Mouse (Mus musculus): ENCODE measurements at regions not wholly inside any gene's neighbourhood (a gene's known extent, or its start where the extent isn't known, plus 50 kb on each side); places are given as distances from the start of the nearest gene placed in this dataset.
A peak's percentile ranks its signal among the peaks of the same experiment; 100 is the strongest.

DNA sequence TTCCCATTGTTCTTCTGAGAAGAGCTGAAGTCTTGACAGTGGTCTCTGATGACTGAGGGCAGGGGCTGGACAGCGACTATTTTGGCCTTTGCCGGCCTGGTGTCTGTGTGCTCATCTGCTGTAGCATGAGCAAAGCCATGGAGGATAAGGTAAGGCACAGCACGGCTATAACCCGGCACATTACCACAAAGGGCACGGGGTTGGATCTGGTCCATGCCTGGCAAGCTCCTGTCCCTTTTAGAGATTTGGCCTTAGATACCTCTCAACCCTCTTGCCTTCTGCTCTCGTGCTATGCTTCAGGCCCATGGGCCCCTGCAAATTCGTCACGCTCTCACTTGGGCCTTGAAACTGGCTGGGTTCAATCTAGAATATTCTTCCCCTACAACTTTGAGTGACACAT lies 379.0 kb downstream of the Slc4a3 start:
- Histone ChIP-seq H3K9ac (ENCODE audit: insufficient read depth, low read depth) (no peak overlapping the region), H3K27ac (ENCODE audit: insufficient read depth, low read depth) (no peak overlapping the region), H3K79me2 (replicated peaks; ENCODE audit: control insufficient read depth, extremely low read depth, insufficient read depth, poor library complexity, severe bottlenecking) (no peaks in the 10 kb centered on the region), H3K27me3 (replicated peaks) (no peaks in the 10 kb centered on the region), H3K4me1 (ENCODE audit: control insufficient read depth in 1 of 2, insufficient read depth in 2 of 2) (no peaks in the 10 kb centered on the region), H3K4me3 (replicated peaks in 1 of 3; ENCODE audit: low read depth in 2 of 3, low read length in 2 of 3, poor library complexity in 1 of 3) (no peak overlapping the region), H3K36me3 (replicated peaks in 1 of 2; ENCODE audit: control insufficient read depth in 1 of 2, insufficient read depth in 1 of 2, low read length in 1 of 2) (no peaks in the 10 kb centered on the region), H3K9me3 (replicated peaks; ENCODE audit: low read length) (no peaks in the 10 kb centered on the region), H3K4me2 (ENCODE audit: insufficient read depth, low read depth, poor library complexity, severe bottlenecking) (no peak overlapping the region)
- in situ Hi-C loops (cut with MboI; ENCODE audit: low pct_ligation_motif_present, low pct_unique_long_range_greater_than_20kb, low sequenced_read_pairs): no loop called here
- TF ChIP-seq JUN (IDR thresholded peaks at IDR 0.05; ENCODE audit: insufficient read depth, low read depth, low read length): no peak
- no peak for TF ChIP-seq RAD21 (IDR thresholded peaks at IDR 0.05; ENCODE audit: low read depth, low read length)
- TF ChIP-seq ZMIZ1 (IDR thresholded peaks at IDR 0.05; ENCODE audit: low read depth, low read length): no peak
- no peak for TF ChIP-seq PAX5 (IDR thresholded peaks at IDR 0.05; ENCODE audit: low read length)
- TF ChIP-seq TCF12 (IDR thresholded peaks at IDR 0.05; ENCODE audit: low read depth, low read length): no peak
- no peak for TF ChIP-seq MAX (IDR thresholded peaks at IDR 0.05; ENCODE audit: low read length)
- no peak for TF ChIP-seq ZNF384 (IDR thresholded peaks at IDR 0.05; ENCODE audit: low read depth, low read length)
- TF ChIP-seq TBP (conservative IDR thresholded peaks at IDR 0.05; ENCODE audit: low read depth, low read length): no peak
- no peak for TF ChIP-seq MYC (IDR thresholded peaks at IDR 0.05; ENCODE audit: low read depth, low read length)
- TF ChIP-seq SMC3 (IDR thresholded peaks at IDR 0.05; ENCODE audit: low read depth, low read length): no peak
- no peak for TF ChIP-seq KAT2A (IDR thresholded peaks at IDR 0.05; ENCODE audit: insufficient replicate concordance, low read length)
- TF ChIP-seq UBTF (IDR thresholded peaks at IDR 0.05; ENCODE audit: low read depth, low read length): no peak
- no peak for DNase-seq (ENCODE audit: extremely low read depth)
- dilution Hi-C loops (cut with MboI; ENCODE audit: extremely low pct_ligation_motif_present, extremely low pct_unique_long_range_greater_than_20kb, low sequenced_read_pairs): no loop called here

DNA sequence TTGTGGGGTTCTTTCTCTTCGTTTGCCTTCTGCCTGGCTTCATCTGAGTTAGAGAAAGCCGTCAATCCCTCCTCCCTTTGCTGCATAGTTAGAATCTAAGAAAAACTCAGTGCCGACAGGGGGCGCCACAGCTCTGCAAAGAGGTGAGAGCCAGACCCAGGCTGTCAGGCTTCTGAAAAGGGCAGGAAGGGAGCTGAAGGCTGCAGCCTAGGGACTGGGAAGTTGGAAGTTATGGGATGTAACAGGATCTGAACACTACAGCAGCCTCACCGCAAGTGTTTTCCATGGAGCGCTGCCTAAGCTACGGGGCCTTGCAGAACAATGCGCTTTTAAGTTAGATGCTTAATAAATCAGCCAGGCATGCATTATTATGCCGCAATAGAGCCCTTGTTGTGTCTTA lies 379.7 kb downstream of the Slc4a3 start:
- no peaks in the 10 kb centered on the region for H3K4me1 ChIP-seq (ENCODE audit: control insufficient read depth in 1 of 2, insufficient read depth in 2 of 2)
- TF ChIP-seq RAD21 (IDR thresholded peaks at IDR 0.05; ENCODE audit: low read depth, low read length) (peak; percentile 49), MXI1 (IDR thresholded peaks at IDR 0.05; ENCODE audit: low read depth, low read length) (no peak), TCF12 (IDR thresholded peaks at IDR 0.05; ENCODE audit: low read depth, low read length) (no peak), SMC3 (IDR thresholded peaks at IDR 0.05; ENCODE audit: low read depth, low read length) (peak; percentile 12; the same call in 1 of the 2 replicates), ETS1 (conservative IDR thresholded peaks at IDR 0.05; ENCODE audit: low read depth, low read length) (no peak), NELFE (IDR thresholded peaks at IDR 0.05; ENCODE audit: low read depth, low read length) (no peak), USF1 (IDR thresholded peaks at IDR 0.05; ENCODE audit: low read depth, low read length) (no peak), USF2 (conservative IDR thresholded peaks at IDR 0.05; ENCODE audit: low read depth, low read length) (no peak), JUN (IDR thresholded peaks at IDR 0.05; ENCODE audit: insufficient read depth, low read depth, low read length) (no peak), CTCF (conservative IDR thresholded peaks at IDR 0.05 in 1 of 2, IDR thresholded peaks at IDR 0.05 in 1 of 2; ENCODE audit: low read depth in 2 of 2, low read length in 2 of 2) (peak; percentile 21 to 32; a peak in 2 of 4 replicates)
- no peaks in the 10 kb centered on the region for H3K36me3 ChIP-seq (replicated peaks in 1 of 2; ENCODE audit: control insufficient read depth in 1 of 2, insufficient read depth in 1 of 2, low read length in 1 of 2)
- H3K4me3 ChIP-seq (replicated peaks in 1 of 3; ENCODE audit: low read depth in 2 of 3, low read length in 2 of 3, poor library complexity in 1 of 3): no peak overlapping the region
- no peak overlapping the region for H3K27ac ChIP-seq (ENCODE audit: insufficient read depth, low read depth)
- dilution Hi-C loops (cut with MboI; ENCODE audit: extremely low pct_ligation_motif_present, extremely low pct_unique_long_range_greater_than_20kb, low sequenced_read_pairs): no loop called here
- H3K27me3 ChIP-seq (replicated peaks): no peaks in the 10 kb centered on the region
- DNase-seq (ENCODE audit: extremely low read depth): peak; percentile 57
- H3K9me3 ChIP-seq (replicated peaks; ENCODE audit: low read length): no peaks in the 10 kb centered on the region
- in situ Hi-C loops (cut with MboI; ENCODE audit: low pct_ligation_motif_present, low pct_unique_long_range_greater_than_20kb, low sequenced_read_pairs): no loop called here
- no peak overlapping the region for H3K9ac ChIP-seq (ENCODE audit: insufficient read depth, low read depth)
- no peak overlapping the region for H3K4me2 ChIP-seq (ENCODE audit: insufficient read depth, low read depth, poor library complexity, severe bottlenecking)
- no peaks in the 10 kb centered on the region for H3K79me2 ChIP-seq (replicated peaks; ENCODE audit: control insufficient read depth, extremely low read depth, insufficient read depth, poor library complexity, severe bottlenecking)

All from CH12.LX (cell line).